Mouse (Mus musculus) gastrocnemius, postnatal 4 days (tissue): ENCODE data around the gene Arhgef26. TPM values are rescaled to one million over a fixed set of nuclear protein-coding genes. Genes with fewer than 3 reads are reported as not detected.

Experiments used
- DNase-seq, 2 experiments: peaks; one replicate each; pipeline ENCODE4 v3.0.0; 2021 to 2022; ENCODE audit warnings: low spot score in 2 of 2, mixed read lengths in 2 of 2
- long read RNA-seq, 2 experiments: library from polyadenylated mRNA; stranded (forward); transcript quantifications; one replicate each; pipeline ENCODE4 v2.0.0; 2021
- total RNA-seq, 2 experiments: library from RNA; stranded (reverse); gene quantifications; 2 replicates each; pipeline ENCODE4 v1.2.3; 2021

The Arhgef26 gene
- 10 to 100 TPM in 1 of 2 experiments, 1 to 10 TPM in 1; 9.2 to 10.1 TPM for total RNA-seq
- long read RNA-seq, experiment 1, full-length matches to known transcripts: 5 of 8 reads
- long read RNA-seq, experiment 1, partial matches to known transcripts: 0 of 8 reads
- long read RNA-seq, experiment 1, other reads (novel, unspliced or antisense): 3 of 8 reads
- long read RNA-seq, experiment 2, full-length matches to known transcripts: 7 of 9 reads
- long read RNA-seq, experiment 2, partial matches to known transcripts: 1 of 9 reads
- long read RNA-seq, experiment 2, other reads (novel, unspliced or antisense): 1 of 9 reads

DNA sequence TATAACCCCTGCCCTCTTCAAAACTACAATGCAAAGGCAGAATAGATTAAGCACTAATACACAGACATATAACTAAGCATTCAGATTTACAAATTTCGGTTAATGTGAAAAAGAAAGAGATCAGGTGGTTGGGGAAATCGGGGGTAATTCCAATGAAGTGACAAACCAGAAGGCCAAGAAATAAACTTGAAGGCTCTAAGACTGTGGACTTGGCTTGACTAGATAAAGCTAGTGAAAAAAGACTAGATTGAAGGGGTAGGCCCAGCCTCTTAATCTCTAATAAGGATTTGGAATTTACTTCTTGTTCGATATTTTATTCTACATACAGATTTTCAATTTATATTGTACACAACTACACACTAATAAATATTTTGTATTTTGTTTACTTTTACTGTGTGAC lies at the start of gene Arhgef26:
TSS of gene Arhgef26 (plus strand) at position 301 of the 400 bp plus-strand sequence.
- DNase-seq: no peak

GRCm38 (mm10) chr3:62310493-62310892 lies 27.7 kb upstream of the Arhgef26 start:
- no peak for DNase-seq

GRCm38 (mm10) chr3:62311224-62311623 lies 26.9 kb upstream of the Arhgef26 start:
- no peak for DNase-seq

- no peak for DNase-seq
Observed at GRCm38 (mm10) chr3:62324708-62325107, 13.4 kb upstream of the Arhgef26 start.

DNA sequence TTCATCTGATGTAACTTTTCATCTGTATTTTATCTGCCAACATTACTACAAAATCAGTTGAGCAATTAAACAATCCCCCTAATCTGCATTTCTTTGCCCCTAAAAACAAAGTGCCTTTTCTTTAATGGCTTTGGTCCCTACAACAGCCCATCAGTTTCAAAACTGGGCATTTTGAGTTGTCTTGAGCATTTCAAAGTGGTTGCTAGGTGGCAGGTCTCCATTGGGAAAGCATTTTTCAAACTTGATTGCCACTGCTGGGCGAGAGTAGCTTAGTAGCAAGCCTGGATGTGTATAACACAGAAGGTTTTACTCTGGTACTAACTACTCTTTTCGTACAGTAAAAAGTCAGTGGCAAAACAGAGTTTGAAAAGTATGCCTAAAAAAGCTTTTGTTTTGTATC lies 10.2 kb upstream of the Arhgef26 start:
- no peak for DNase-seq

- no peak for DNase-seq
Observed at GRCm38 (mm10) chr3:62338461-62338853, 313 bp downstream of the Arhgef26 start.

GRCm38 (mm10) chr3:62338854-62339515 lies 841 bp downstream of the Arhgef26 start:
- peak; percentile 36 to 51 for DNase-seq

- peak in 1 of 2 experiments; percentile 19 for DNase-seq
Observed at GRCm38 (mm10) chr3:62339516-62340051, 1.4 kb downstream of the Arhgef26 start.

DNA sequence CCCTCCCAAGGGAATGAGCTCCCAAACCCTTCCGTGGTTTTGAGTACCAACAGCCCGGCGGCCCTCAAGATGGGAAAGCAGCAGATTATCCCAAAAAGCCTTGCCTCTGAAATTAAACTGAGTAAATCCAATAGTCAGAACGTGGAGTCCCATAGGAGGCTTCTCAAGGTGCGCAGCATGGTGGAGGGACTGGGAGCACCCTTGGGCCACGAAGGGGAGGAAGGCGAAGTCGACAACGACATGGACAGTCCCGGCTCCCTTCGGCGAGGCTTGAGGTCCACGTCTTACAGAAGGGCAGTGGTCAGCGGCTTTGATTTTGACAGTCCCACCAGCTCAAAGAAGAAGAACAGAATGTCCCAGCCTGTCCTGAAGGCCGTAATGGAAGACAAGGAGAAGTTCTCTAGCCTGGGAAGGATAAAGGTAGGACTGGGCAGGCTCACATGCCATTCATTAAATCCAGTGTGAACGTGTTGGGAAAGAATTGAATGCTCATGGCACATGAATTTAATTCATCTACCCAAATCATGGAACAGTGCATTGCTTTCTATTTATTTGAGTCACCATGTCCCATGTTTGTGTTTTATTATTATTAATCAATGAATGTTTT lies 2.1 kb downstream of the Arhgef26 start:
- DNase-seq: no peak

DNA sequence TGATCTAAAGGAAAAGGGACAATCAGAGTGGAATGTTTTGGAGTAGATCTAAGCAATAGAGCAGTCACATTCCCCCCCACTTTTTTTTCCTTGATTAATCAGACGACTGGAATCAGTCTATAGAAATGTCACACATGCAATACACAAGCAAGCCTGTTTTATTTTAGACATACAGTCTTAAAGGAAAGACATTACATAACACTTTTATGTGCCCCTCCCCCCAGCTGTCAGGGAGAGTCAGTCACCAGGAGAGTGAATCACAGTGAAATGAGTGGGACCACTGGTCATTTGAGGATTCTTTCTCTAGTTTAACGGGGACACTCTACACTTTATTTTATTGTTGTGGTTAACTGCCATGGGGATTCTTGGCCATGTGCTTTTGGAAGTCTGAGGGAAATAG lies 2.7 kb downstream of the Arhgef26 start:
- DNase-seq: no peak

DNA sequence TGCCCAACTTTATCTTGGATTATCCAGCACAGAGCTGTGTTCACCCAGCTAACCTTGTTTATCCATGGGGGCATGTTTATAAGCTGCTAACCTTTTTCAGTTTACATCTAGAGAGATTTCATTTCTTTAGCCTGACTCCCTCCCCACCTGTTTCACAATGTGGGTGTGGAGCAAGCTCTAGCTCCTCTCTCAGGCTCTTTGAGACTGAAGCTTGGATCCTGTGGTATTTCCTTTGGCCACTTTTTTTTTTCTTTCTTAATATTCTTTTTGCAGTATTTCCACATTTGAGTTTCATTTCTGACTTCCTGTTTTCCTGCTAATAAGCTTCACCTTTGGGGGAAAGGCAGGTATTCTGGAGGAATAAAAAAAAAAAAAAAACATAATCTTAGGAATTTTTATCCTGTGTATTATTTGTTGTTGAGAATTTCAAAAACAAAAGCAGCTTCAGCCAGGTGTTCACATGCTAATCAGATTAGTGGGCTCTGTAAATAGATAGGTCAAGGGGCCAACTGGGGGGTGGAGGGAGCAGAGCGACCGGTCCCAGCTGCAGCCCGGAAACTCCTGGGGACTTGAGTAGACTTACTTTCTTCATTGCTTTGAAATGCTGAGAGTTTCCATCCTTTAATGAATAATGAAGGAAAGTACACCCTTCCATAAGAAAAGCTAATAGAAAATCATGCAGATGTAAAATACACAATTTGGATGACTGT lies 3.5 kb downstream of the Arhgef26 start:
- no peak for DNase-seq

DNA sequence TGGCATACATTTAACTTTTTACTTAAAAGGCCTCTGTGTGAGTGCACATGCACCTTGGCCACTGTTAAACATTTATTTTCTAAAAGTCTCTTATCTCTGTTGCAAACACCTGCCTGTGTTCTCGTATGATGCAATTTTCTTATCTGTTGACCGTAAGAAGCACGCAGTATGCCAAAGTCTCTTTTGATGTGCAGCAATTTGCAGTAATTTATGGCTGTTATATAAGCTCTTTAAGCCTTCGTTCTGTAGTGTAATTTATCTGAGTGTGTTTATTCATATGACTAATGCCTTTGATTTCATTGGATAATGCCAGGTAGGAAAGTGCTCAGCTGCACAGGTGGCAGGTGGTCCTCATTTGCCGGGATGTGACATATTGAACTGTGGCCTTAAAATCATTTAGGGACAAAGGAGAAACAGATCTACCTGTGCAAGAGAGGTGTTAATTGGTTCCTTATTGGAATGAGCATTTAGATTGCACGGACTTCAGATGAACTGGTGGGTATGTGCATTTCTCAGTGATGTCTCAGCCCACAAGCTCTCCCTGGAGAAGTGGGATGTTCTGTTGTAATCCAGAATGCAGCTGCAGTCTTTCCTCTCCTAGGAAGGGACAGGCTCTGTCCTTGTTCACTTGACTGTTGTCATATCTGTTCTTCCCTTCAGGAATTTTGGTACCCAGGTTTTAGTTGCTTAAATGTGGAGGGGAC lies 10.5 kb downstream of the Arhgef26 start:
- no peak for DNase-seq

DNA sequence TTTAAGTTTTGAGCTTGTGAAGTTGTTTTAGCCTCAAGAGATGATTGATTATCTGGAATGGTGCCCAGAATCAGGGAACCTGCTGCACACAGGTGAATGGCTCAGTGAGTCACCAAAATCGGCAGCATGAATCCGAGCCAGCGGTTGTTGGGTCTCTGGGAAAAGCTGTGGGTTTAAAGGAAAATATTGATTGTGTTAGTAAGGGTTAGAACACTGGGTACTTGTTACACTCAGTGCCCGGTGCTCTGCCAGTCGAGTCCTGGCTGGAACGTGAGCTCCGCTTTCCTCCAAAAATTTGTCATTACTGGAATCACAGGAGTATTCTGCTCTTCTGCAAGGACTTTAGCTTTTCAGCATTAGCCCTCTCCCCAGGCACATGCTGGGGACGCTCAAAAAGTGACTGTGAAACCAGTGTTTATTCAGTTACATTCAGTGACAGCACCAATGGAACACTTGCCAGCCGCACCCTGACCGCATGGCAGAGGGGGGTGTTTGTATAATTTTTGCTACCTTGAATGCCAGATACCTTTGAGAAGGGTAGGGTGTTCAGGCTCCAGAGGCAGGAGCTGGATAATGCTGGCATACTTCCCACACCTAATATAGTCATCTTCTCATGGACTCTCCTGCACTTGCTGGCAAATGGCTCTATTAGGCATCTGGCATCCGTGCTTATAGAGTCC lies 11.2 kb downstream of the Arhgef26 start:
- DNase-seq: no peak

- no peak for DNase-seq
Observed at GRCm38 (mm10) chr3:62352071-62352470, 13.9 kb downstream of the Arhgef26 start.

DNA sequence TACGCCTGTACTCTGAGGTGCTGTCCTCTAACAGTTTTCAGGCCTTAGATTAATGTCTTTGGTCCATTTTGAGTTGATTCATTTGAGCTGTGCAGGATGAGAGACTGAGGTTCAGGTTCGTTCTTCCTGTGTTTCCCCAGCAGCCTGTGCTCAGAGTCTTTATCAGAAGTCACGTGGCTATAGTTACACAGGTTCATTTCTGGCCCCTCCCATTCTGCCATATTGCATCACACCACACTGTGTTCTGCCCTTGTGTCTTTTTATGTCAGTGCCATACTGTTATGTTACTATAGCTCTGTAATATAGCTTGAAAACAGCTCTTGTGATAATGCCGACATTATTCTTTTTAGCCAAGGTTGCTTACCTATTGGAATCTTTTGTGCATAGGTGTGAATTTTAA lies 14.7 kb downstream of the Arhgef26 start:
- DNase-seq: no peak

DNA sequence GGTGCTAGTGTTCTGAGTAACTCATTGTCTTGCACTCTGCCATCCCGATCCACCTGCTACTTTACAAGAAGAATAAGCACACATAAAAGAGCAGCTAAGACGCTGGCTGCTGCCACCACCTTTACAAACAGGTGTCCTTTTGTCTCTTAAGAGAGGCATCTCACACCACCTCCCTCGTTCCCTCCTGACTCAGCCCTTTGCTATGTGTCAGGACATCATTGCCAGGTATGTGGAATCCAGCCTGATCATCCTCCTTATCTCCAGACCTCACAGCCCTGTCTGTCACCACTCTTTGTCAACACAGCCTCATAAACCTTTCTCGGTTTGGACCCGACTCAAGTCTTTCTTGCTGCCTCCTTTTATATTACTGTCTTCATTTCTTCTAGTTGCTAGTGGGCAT lies 29.7 kb downstream of the Arhgef26 start:
- DNase-seq: no peak

GRCm38 (mm10) chr3:62372841-62373240 lies 34.7 kb downstream of the Arhgef26 start:
- no peak for DNase-seq

DNA sequence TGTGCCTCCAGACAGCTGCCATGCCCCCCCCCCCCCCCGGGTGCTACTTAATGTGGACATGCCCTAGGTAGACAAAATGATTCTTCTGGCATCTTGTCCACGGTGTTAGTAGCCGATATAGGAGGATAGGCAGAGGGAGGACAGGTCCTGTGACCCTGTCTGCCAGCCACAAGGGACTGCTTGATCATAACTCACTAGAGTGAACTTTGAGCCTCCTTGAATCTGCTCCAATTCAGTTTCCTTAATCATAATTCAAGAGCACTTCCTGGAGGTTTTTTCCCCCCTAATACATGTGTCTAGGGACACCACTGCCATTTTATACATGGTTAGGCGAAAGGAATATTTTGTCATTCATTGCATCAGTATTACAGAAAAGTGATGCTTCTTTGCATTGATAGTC lies 36.2 kb downstream of the Arhgef26 start:
- no peak for DNase-seq

GRCm38 (mm10) chr3:62374831-62375230 lies 36.7 kb downstream of the Arhgef26 start:
- no peak for DNase-seq

DNA sequence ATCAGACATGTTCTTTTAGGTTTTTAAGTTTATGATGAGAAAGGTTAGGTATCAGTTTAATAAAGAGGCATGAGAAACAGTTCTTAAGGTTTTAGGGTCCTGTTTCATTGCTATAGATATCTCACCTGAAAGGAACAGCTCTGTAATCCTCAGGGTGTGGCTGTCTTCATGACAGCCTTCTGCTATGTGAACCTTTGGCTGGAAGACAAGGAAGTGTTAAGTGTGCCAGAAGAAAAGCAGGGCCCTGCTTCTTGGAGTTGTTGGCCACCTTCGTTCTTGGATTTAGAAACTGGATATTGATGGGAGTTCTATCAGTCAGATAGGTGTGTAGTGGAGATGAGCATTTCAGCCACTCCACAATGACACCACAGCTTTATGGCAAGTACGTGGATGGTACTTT lies 38.6 kb downstream of the Arhgef26 start:
- no peak for DNase-seq
